Mouse (Mus musculus) CD8-positive naive resting alpha-beta T cell, adult 2 months (primary cell): ENCODE results near the gene Zbtb9.
"Not testable (repeated sequence)": the region's sequence is repeated elsewhere in the genome, so short reads cannot be mapped to it uniquely, and the experiment has no call there.

Source experiments
- DNase-seq, 2 experiments: peaks; one replicate each; pipeline ENCODE4 v3.0.0; 2022; ENCODE audit warnings: low read depth in 2 of 2, low spot score in 2 of 2

The Zbtb9 gene

DNA sequence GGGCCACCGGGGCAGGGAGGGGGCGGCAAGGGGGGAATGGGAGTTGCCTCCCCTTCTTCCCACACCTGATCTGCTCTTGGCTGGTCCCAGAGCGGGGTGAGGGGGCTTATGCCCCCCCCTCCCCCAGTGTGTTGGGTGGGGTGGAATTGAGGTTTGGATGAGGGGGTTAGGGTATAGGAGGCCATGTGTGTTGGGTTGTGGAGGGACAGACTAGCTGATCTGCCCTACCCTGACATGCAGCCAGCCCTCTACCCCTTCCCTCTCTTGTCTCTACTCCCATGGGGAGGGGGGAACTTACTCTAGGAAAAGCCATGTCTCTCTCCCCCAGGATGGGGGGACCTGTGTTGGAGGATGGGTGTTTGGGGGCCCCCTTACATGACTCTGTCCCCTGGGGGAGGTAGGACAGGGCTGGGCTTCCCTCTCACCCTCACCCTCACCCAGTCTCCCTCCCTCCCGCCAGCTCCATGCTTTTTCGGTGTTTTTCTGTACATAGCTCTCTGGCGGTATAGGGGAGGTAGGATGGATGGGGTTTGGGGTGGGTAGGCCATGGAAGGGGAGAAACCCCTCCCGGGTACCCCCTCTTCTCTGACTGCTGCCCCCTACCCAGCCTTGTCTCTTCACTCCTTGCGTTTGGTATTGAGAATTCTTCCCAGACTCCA, 1.6 kb upstream of the Zbtb9 start:
- no peak for DNase-seq

DNA sequence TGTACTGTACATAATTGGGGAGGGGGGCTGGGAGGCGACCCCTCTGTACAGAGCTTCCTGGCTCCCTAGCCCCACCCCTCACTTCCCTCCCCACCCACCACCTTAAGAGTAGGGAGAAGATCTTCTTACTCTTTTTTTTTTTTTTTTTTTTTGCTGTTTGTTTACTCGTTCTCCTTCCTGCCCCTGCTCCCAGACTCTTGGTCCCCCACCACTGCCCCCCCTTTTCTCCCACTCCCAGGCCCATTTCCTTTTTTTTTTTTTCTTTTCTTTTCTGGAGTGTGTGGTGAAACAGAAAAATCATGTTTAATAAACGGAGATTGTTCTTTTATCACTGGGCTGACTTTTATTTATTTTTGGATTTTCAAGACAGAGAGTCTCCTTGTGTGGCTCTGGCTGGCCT, 860 bp upstream of the Zbtb9 start:
- no peak for DNase-seq

DNA sequence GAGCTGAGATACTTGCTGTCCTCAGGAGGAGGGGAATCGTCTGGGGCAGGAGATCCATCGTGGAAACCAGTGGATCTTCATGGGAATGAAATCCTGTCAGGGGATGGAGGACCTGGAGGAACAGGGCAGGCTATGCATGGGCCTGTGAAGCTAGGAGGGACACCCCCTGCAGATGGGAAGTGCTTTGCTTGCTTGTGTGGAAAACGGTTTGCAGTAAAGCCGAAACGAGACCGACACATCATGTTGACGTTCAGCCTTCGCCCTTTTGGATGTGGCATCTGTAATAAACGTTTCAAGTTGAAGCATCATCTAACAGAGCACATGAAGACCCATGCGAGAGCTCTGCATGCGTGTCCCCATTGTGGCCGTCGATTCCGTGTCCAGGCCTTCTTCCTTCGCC, 1.6 kb downstream of the Zbtb9 start:
- DNase-seq: no peak

DNA sequence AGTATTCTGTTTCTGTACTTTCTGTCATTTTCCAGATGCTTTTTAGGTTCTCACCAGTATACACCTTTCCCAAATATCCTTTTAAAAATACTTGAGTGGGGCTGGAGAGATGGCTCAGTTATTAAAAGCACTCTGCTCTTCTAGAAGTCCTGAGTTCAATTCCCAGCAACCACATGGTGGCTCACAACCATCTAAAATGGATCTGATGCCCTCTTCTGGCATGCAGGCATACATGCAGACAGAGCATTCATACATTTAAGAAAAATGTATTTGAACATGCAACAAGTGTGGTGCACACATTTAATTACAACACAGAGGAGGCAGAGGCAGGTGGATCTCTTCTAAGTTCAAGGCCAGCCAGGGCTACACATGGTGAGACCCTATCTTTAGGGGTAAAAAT, 2.4 kb downstream of the Zbtb9 start:
- no peak for DNase-seq

DNA sequence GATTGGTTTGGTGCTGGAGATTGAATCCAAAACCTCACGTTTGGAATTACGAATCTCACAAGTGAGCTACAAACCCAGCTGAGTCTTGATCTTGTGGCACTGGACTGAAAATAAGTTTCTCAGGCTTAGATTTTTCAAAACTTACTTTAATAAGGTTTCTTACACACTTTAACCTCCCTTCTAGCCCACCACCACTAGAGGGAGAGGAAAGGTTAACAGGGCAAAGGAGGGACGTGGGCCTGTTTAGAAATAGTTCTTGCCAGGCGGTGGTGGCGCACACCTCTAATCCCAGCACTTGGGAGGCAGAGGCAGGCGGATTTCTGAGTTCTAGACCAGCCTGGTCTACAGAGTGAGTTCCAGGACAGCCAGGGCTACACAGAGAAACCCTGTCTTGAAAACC, 4.4 kb downstream of the Zbtb9 start:
- DNase-seq: not testable (repeated sequence)

DNA sequence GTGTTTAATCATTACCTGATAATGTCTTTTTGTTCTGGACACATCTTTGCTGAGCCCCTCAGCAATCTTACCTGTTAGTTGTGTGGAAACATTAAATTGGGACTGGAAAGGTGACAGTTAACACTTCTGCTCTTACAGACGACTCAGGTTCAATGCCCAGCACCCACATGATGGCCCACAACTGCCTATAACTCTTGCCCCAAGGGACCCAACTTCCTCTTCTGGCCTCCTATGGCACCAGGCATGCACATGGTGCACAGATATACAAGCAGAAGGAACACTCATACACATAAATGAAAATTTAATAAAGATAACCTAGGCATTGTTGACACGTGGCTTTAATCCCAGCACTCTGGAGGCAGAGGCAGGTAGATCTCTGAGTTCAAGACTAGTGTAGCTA, 6.5 kb downstream of the Zbtb9 start:
- DNase-seq: no peak

DNA sequence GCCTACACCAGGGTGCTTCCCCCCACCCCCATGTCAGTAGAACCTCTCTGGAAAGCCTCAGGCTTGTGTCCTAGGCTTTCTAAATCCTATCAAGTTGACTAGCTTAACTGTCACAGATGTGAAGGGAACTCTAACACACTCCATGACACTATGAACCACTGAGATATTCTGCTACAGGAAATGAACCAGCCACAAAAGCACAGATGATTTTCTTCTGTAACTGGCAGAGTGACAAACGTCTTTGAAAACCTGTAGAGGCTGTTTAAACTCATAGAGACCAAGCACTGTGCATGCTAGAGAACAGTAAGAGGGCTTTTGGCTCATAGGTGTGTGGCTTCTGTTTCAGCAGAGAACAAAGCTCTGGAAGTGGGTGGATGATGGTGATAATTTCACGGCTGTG, 8.1 kb downstream of the Zbtb9 start:
- peak; percentile 35 to 50 for DNase-seq

DNA sequence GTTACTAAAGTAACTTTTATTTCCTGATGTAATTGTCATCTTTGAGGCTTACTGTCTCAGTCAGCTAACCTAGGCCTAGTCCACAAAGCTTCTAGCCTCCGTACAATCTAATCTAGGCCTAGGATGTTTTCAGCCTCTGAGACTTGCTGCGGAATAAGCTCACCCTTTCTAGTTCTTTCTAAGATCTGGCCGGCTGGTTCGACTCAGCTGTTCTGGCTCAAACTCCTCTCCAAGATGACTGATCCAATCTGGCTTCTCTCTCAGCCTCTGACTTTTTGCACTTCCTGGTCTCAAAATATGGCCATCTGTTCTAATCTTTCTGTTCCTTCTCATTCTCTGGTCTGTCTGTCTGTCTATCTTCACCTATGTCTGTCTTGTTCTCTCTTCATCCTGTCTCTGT, 10.4 kb downstream of the Zbtb9 start:
- DNase-seq: no peak

DNA sequence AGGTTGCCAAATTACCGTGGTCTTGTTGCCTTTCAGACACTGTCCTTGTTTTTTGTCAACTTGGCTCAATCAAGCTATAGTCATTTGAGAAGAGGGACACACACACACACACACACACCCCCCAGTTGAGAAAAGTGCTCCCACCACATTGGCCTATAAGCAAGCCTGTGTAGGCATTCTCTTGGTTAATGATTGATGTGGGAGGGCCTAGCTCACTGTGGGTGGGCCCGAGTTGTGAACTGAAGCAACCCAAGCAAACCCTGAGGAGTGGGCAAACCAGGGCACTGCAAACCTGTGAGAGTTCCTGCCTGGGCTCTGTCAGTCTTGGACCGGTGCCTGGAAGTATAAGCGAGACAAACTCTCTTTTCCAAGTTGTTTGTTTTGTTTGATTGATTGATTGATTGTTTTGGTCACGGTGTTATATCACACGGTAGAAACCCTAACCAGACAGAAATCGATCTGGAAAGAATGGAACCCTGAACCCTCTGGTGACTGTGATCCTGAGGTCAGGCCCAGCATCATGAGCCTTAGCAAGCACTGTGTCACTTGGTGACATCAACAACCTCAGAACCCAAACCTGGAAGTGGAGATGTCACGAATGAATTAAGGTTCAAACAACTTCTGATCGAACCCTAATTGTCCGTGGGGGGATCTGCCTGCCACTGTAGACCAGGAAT, 12.7 kb downstream of the Zbtb9 start:
- no peak for DNase-seq

DNA sequence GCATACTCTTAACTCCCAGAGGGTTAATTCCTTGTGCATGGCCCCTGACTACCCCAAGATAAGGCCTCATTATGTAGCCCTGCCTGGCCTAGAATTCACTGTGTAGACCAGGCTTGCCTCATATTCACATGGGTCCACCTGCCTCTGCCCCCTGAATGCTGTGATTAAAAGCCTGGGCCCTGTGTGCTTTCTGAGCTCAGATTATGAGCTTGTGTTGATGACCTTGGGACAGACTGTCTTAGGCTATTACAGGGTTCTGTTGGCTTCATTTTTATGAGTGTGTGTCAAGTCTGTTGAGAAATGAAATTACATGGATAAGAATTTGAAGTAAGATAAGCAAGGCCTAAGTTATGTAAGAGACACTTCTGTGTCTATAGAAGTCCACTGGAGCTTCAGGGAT, 17.6 kb downstream of the Zbtb9 start:
- DNase-seq: no peak

DNA sequence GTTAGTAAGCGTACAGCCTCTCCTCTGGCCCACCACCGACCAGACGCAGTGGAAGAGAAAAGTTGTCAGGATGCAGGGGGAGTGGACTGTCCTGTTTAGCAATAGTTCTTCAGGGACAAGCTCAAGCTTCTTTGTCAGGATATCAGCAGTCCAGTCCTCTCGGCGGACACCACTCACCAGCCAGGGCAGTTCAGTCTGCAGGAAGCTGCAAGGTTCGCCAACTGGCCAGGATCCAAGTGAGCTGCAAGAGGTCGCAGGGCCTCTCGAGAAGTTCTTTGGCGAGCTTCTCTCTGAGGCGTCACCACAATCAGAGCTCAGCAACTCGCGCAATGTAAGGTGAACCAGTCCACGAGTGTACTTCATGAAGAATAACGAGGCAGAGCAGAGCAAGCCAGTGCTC, 21.4 kb downstream of the Zbtb9 start:
- DNase-seq: no peak

DNA sequence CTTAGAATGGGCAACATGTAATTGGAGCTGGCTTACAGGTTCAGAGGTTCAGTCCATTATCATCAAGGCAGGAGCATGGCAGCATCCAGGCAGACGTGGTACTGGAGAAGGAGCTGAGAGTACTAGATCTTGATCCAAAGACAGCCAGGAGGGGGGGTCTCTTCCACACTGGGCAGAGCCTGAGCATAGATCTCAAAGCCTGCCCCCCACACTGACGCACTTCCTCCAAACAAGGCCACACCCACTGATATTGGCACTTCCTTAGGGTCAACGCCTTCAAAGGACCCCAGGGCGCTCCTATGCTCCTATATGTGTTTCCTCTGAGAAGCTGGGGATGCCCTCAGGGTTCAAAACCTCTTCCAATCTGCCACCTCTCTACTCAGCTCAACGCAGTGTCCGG, 22.0 kb downstream of the Zbtb9 start:
- no peak for DNase-seq

DNA sequence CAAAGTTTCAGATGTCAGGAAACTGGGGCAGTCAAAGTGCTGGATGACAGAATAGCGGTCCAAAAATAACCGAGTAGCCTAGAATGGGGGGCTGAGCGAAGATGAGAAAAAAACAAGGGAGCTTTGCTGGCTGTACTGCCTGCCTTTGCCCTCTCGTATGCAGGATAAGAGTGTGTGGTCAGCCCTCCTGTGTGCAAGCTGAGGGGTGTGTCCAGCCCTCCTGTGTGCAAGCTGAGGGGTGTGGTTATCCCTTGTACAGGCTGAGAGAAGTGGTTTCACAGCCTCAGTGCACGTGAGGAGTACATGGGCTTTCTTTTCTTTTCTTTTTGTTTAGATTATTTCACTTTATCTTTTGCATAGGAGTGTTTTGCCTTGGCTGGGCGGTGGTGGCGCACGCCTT, 22.6 kb downstream of the Zbtb9 start:
- no peak for DNase-seq

DNA sequence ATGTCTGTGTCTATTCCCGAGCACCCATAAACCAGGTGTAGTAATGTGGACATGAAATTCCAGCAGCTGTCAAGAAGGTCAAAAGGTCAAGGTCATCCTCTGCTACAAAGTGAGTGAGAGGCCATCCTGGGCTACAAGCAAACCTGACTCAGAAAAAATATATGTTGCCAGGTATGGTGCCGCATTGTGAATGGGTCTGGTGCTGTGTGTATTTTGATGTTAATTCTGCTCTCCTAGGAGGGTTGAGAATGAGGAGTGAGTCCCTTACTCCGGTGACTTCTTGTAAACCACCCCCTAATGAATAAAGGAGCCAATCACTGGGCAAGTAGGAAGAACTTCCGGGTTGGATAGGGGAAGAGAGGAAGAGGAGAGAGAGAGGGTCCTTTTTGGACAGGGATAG, 24.7 kb downstream of the Zbtb9 start:
- no peak for DNase-seq

DNA sequence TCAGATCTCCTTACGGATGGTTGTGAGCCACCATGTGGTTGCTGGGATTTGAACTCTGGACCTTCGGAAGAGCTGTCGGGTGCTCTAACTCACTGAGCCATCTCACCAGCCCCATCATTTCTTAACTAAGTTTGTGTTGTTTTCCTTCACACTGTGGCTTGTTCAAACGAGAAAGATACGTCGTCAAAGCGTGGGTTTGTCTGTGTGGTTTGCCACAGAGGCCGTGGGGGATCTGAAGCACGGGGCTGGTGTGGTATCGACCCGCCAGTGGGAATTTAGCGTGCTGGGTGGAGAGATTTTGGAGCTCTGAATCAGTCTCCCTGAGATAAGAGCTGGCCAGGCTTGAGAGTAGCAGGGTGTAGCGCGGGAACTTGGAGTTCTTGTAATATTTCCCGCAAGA, 25.3 kb downstream of the Zbtb9 start:
- peak; percentile 15 to 45 for DNase-seq

DNA sequence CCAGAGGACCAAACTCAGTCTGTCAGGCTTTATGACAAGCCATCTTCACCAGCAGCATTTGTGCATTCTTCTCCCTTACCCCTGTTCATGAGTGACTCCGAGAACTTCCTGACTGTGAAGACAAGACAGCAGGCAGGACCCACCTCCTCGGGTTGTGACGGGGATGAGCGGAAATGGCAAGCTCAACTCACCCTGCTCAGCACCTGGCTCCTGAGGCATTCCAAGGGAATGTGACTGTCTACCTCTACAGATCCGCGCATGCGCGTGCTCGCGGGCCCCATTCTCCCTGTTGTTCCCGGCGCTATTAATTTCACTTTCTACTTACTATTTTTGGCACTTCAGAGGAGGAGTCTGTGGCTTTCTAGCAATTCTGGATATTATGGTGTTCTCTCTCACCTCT, 27.0 kb downstream of the Zbtb9 start:
- peak; percentile 27 to 34 for DNase-seq

DNA sequence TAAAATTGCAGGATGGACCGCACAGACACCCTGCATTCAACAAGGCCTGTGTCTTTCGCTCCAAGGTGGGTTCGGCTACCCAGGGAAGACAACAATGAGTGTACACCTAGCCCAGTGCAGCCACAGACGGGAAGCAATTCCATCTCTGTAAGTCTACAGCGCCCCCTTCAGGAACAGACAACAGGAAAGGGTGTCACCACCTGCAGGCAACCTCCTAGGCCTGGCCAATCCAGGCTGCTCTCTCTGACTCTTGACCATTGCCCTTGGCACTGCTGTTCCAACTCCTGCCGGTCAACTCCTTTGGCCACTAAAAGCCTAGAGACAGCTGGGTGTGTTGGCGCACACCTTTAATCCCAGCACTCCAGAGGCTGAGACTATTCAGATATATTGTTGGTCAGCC, 28.2 kb downstream of the Zbtb9 start:
- DNase-seq: peak; percentile 54 to 61

DNA sequence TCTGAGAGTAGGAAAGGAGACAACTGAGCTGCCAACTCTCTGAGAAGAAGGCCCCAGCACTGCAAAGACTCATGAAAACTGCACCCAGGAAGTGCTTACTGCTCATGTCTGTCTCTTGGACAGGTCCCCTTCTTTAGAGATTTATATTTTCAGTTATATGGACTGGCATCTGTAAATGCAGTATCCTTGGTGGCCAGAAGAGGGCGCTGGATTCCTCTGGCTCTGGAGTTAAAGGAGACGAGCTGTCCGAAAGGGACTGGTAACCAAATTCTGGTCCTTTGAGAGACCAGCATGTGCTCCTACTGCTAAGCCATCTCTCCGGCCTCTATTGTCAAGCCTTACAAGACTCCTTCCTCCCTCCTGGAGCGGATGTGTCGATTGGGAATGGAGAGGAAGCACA, 28.9 kb downstream of the Zbtb9 start:
- peak; percentile 31 to 32 for DNase-seq

DNA sequence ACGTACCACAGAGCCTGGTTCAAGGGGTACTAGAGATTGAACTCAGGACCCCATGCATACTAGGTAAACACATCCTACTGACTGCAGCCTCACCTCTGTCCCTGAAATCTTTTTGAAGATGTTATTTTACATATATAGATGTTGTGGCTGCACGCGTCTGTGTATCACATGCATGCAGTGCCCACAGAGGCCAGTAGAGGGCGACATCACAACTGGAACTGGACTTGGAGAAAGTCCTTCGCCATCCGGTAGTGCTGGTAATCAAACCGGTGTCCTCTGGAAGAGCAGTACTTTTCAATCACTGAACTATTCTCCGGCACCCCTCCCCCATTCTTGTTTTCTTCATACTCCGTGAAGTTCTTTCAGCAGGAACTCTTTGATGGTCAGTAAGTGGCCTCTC, 31.5 kb downstream of the Zbtb9 start:
- peak; percentile 63 to 65 for DNase-seq

DNA sequence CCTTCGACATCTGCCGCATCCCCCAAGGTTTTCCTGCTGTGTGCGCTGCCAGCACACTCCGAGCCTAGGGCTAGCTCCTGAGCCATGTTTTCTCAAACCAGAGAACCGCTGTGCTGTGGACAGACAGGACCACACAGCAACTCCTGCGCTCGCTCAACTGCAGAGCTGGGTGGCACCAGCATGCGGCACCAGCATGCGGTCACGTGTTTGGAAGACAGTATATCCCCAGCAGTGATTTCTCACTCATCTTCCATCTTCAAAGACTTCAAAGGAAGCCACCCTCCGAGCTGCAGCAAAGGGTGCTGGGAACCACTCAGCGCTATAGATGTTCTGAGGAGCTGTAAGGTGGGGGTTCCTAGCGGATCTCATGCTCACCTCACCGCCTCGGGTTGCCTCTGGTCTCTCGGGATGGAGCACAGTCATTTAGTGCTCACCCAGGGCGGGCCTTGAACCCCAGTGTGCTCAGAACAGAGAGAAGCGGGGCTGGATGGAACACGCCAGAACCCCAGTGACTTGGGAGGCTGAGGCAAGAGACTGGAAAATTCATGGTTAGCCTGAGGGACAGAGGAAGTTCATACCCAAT, 32.0 kb downstream of the Zbtb9 start:
- no peak for DNase-seq

DNA sequence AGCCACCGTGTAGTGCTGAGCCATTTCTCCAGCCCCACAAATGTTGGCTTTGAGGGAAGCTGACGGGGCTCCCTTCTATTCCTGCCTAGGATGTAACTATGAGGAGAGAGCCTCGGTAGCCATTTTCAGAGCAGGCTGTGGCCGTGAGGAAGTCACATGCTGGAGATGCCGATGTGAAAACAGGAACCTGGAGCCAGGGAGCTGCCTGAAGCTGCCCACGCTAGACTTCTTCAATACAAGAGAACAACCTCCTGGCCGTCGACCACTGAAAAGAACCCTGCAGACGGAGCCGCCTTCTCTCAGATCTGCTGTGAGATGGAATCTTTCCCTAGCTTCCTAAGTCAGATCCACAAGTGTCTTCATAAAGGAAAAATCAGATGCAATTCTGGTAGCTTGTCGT, 32.7 kb downstream of the Zbtb9 start:
- no peak for DNase-seq

DNA sequence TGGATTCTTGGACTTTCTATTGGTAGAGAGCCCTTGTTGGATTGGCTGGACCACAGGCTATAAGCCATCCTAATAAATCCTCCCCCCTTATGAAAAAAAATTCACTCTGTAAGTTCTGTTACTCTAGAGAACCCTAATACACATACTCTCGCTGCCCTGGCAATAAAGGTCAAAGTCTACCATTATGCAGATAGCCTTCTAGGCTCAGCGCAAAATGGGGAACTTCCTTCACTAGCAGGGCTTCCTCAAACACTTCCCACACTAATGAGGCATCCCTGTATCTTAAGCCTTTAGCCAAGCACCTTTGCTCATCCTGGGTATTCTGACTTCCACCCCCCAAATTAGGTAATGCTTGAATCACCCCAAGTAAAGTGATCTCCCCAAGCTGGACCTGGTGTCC, 35.3 kb downstream of the Zbtb9 start:
- no peak for DNase-seq

DNA sequence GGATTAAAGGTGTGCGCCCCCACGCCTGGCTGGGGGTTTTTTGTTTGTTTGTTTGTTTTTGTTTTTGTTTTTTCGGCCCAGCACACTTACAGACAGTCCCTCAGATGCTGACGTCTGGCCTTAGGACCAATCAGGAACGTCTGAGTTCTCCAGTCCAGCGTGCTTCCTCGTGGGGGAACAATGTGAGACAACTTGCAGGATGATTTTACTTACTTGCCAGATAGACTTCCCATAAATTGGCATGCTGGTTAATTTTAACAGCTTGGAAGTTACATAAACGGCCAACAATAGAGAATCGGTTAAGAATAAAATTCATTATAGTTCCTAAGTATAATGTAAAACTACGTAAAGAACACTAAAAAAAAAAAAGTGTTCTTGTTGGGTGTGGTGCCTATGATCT, 38.2 kb downstream of the Zbtb9 start:
- DNase-seq: no peak
